Mouse (Mus musculus) small intestine, adult 2 months (tissue): ENCODE measurements at regions not wholly inside any gene's neighbourhood (a gene's known extent, or its start where the extent isn't known, plus 50 kb on each side); places are given as distances from the start of the nearest gene placed in this dataset.

ENCODE experiments used
- CTCF ChIP-seq: fragments of 200-500 bp; IDR thresholded peaks from 2 replicates; pipeline ENCODE4 v1.5.1; 2012; ENCODE audit warnings: low read depth, mild to moderate bottlenecking, control low read depth, inconsistent platforms, low read length, moderate library complexity, mixed read lengths; ENCODE audit not compliant: insufficient replicate concordance, insufficient read length; ENCODE audit errors: extremely low read depth
- POLR2A ChIP-seq: fragments of 200-500 bp; IDR thresholded peaks from 2 replicates; pipeline ENCODE4 v1.6.1; 2012; ENCODE audit warnings: low read depth, mild to moderate bottlenecking, control low read depth, inconsistent platforms, low read length, moderate library complexity

GRCm38 (mm10) chr13:84570984-84571844 lies 349.1 kb downstream of the Tmem161b start:
- TF ChIP-seq CTCF (no peak), POLR2A (no peak)
